Mouse (Mus musculus) E14TG2a.4 (cell line): ENCODE measurements at regions not wholly inside any gene's neighbourhood (a gene's known extent, or its start where the extent isn't known, plus 50 kb on each side); places are given as distances from the start of the nearest gene placed in this dataset.

ENCODE experiments used
- H3K27me3 ChIP-seq: 2 replicates; pipeline ENCODE4 v1.6.1; 2014; ENCODE audit warnings: low read length, control low read depth; ENCODE audit not compliant: insufficient read depth
- H3K36me3 ChIP-seq: 2 replicates; pipeline ENCODE4 v1.6.1; 2014; ENCODE audit warnings: low read length, control low read depth; ENCODE audit not compliant: insufficient read depth
- H3K4me1 ChIP-seq: replicated peaks from 2 replicates; pipeline ENCODE4 v1.6.1; 2014; ENCODE audit warnings: low read depth, low read length, control low read depth
- H3K4me3 ChIP-seq: replicated peaks from 2 replicates; pipeline ENCODE4 v1.5.1; 2014; ENCODE audit warnings: mild to moderate bottlenecking, low read length
- H3K9me3 ChIP-seq: 2 replicates; pipeline ENCODE4 v1.6.1; 2014; ENCODE audit warnings: low read length, control low read depth
- CTCF ChIP-seq: conservative IDR thresholded peaks from 2 replicates; pipeline ENCODE4 v1.5.1; 2014; ENCODE audit warnings: low read length
- NANOG ChIP-seq: IDR thresholded peaks from 2 replicates; pipeline ENCODE4 v1.6.1; 2014; ENCODE audit warnings: borderline replicate concordance, low read length, mixed read lengths
- POU5F1 ChIP-seq: IDR thresholded peaks from 2 replicates; pipeline ENCODE4 v1.6.1; 2014; ENCODE audit warnings: low read length, borderline replicate concordance

DNA sequence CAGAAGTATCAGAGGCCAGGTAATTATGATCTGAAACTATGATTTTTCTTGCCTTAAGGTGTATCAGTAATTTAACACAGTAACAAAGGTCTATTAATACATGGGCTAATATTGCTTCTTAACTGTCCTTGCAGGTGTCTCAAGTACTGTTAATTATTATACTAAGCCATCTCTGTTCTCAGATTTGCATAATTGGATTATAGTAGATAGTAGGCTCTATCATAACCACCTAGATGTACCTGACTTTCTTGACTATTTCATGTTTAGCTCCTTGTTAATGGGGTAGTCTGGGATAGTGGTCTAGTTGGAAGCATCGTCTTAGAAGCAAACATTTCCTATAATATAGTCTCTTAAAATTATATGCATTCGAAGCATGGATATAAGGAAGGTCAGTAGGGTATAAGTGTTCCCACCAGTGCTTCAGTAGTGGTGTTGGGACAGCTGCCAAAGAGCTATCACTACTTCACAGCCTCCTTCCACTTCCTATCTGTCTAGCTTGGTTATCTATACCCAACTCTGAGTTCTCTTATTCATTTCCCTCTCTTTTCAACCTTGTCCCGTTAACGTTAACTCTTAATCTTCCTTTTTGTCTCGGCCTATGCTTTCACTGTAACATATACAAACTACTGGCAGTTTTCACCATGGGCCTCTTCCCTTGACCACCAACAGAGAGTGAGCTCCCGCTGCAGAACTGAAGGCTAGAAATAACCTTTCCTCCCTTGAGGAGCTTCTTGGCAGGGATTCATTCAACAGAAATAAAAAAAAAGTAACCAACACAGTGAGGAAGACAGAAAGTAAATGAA lies 630.9 kb upstream of the Lcorl start:
- Histone ChIP-seq H3K27me3 (no peaks in the 10 kb centered on the region), H3K36me3 (no peaks in the 10 kb centered on the region), H3K9me3 (no peaks in the 10 kb centered on the region), H3K4me3 (no peak overlapping the region), H3K4me1 (no peaks in the 10 kb centered on the region)
- TF ChIP-seq NANOG = no peak
- TF ChIP-seq POU5F1 = no peak
- TF ChIP-seq CTCF = no peak

DNA sequence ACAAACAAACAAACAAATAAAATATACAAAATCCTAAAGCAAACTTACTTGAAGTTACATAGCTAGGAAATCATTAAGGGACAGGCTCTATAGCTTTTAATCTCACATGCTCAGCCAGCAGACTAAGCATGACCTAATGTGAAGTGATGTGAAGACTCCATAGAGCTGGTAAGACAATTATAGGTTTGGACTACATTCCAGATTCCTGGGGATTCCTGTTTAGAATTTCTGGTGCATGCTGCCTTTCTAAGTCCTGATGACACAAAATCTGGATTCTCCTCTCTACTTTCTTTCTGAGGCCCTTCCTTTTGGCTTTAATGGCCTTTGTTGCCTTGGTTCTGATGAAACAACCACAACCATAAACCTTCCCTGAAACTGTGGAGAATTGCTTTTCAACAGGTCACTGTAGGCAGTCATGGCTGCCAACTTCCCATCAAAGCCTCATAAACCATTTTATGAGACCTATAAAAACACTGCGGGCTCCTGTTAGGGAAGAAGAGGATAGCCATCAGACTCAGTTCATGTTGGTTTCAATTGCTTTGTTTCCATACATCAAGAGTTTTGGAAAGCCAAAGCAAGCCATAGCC lies 629.4 kb upstream of the Lcorl start:
- TF ChIP-seq NANOG (no peak), POU5F1 (no peak), CTCF (no peak)
- no peaks in the 10 kb centered on the region for H3K9me3 ChIP-seq
- H3K36me3 ChIP-seq = no peaks in the 10 kb centered on the region
- H3K4me3 ChIP-seq = no peak overlapping the region
- no peaks in the 10 kb centered on the region for H3K27me3 ChIP-seq
- no peaks in the 10 kb centered on the region for H3K4me1 ChIP-seq

DNA sequence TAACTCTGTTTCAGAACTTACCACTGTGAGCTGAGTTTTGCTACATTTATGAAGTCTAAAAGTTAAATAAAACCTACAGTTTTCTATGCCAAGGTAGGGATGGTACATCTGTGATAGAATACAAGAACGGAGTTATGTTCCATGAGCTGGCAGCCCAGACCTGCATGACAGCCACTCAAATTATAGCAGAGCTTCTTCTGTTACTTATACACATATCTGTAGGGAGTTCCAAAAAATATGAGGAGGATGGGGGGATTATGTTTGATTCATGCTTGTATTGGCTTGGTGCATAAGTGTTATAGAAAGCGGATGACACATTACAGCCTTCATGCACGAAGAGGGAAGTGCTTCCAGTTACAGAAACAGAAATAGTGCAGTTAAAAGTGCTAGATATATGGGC lies 598.9 kb upstream of the Lcorl start:
- H3K27me3 ChIP-seq = no peaks in the 10 kb centered on the region
- H3K36me3 ChIP-seq = no peaks in the 10 kb centered on the region
- TF ChIP-seq POU5F1 = no peak
- TF ChIP-seq CTCF = no peak
- no peak for TF ChIP-seq NANOG
- no peaks in the 10 kb centered on the region for H3K9me3 ChIP-seq
- no peak overlapping the region for H3K4me3 ChIP-seq
- H3K4me1 ChIP-seq = no peaks in the 10 kb centered on the region

DNA sequence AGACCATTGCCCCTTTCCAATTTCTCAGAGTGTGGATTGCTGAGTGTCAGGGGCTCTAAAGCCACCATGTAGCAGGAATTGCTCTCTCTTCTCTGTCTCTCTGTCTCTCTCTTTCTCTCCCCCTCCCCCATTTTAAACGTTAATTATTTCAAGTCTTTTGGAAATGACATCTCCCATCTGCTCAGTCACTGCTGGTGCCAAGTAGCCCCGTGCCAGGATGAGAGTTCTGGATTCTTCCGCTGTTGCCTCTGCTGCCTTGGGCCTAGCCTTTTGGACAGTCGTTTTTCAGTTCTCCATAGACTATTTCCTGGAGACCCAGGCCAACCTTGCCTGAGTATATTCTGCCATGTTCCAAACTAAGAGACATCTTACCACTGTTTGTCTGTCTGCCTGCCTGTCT lies 590.9 kb upstream of the Lcorl start:
- TF ChIP-seq NANOG (no peak), POU5F1 (no peak), CTCF (no peak)
- H3K27me3 ChIP-seq = peaks cover 3% of the 10 kb centered on the region; the same call in 1 of the 2 replicates
- no peaks in the 10 kb centered on the region for H3K36me3 ChIP-seq
- no peaks in the 10 kb centered on the region for H3K9me3 ChIP-seq
- H3K4me1 ChIP-seq = no peaks in the 10 kb centered on the region
- no peak overlapping the region for H3K4me3 ChIP-seq

DNA sequence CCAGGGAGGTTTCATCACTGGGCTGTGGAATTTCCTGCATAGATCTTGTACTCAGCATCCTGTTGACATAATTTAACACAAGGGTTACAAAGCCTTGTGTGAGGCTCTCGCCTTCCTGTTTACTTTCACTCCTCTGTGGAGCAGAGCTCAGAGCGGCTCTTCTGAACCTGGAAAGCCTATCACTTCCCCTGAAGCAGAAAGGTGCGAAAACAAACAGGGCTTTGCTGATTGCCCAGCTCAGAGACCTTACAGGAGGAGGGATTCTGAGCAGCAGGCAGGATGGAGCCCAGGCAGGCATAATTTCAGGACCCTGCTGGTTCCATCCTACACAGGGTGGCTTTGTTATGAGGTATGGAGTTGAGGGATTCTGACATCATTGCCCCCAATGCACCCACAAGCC lies 588.4 kb upstream of the Lcorl start:
- no peaks in the 10 kb centered on the region for H3K36me3 ChIP-seq

DNA sequence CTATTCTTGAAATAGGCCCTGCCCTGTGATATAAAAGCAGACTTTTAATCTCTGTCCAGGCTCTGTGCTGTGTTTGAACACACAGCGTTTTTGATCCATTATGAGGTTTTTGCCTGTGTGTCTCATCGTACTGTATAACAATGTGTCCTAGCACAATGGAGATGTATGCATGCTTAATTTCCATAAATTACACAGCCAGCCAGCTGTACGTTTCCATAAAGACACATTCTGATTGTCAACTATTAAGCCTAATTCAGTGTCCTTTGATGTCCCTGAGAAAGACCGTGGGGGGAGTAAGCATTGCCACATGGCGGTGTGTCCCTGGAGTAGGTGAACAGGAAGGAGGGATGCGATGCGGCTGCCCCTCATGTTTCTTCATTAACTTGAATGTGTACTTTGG lies 587.7 kb upstream of the Lcorl start:
- Histone ChIP-seq H3K36me3 (no peaks in the 10 kb centered on the region), H3K9me3 (no peaks in the 10 kb centered on the region), H3K4me1 (no peaks in the 10 kb centered on the region), H3K27me3 (peaks cover 3% of the 10 kb centered on the region; the same call in 1 of the 2 replicates), H3K4me3 (no peak overlapping the region)
- no peak for TF ChIP-seq POU5F1
- TF ChIP-seq NANOG = no peak
- no peak for TF ChIP-seq CTCF

More for the DNA sequence above, 588.4 kb upstream of the Lcorl start:
- peaks cover 3% of the 10 kb centered on the region; the same call in 1 of the 2 replicates for H3K27me3 ChIP-seq
- no peak for TF ChIP-seq CTCF
- no peak for TF ChIP-seq NANOG
- no peak for TF ChIP-seq POU5F1
- H3K4me1 ChIP-seq = no peaks in the 10 kb centered on the region
- H3K4me3 ChIP-seq = no peak overlapping the region
- no peaks in the 10 kb centered on the region for H3K9me3 ChIP-seq

DNA sequence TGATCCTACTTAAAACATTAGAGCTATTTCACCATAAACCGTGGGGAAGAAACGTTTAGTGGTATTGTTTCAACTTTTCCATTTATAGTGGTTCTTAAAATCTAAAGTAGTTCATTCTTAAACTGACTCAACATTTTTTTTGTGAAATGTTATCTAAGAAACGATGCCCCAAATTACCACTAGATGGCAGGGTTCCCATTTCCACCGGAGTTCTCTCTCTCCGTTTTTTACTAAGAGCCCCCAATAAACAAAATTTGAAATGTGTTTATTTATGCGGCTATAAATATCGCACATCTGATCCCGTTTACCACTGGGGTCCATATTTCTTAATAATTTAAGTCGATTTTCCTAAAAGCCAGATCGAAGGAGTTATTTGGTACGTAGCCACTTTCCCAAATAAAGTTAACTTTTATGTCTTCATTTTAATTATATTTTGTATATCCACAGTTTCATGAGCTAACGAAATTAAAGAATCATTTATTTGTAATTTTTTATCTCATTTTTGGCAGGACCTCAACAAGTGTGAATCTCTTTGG lies 586.5 kb upstream of the Lcorl start:
- Histone ChIP-seq H3K27me3 (peaks cover 3% of the 10 kb centered on the region; the same call in 1 of the 2 replicates), H3K36me3 (no peaks in the 10 kb centered on the region), H3K4me3 (no peak overlapping the region), H3K9me3 (no peaks in the 10 kb centered on the region), H3K4me1 (no peaks in the 10 kb centered on the region)
- TF ChIP-seq CTCF = peak; percentile 91
- no peak for TF ChIP-seq NANOG
- no peak for TF ChIP-seq POU5F1

DNA sequence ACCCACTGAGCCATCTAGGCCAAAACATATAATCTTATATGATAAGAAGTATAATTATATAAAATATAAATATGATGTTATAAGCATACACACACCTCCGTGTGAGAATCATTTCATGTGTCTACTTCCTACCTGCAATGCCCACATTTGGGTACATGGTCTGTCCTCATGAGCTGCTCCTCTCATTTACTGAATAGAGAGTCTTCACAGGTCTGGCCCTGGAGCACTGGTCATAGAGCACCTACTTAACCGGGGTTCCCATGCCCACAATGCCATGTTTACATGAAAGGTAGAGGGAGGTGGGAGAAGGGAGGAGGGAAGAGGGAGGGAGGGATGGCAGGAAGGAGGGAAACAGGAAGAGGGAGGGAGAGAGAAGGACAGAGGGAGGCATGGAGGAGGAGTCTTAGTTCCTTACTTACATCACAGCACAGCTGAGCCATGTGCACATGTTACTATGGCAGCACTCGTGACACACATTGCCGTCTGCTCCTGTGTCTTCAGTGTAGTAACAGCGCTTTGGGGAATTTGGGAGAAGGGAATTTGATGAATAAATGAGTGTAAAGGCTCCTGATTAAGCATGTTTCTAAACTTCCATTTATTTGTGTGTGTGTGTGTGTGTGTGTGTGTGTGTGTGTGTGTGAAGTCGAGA lies 585.3 kb upstream of the Lcorl start:
- H3K9me3 ChIP-seq = no peaks in the 10 kb centered on the region
- TF ChIP-seq POU5F1 = no peak
- no peak for TF ChIP-seq NANOG
- no peak for TF ChIP-seq CTCF
- H3K4me3 ChIP-seq = no peak overlapping the region

More for the DNA sequence above, 585.3 kb upstream of the Lcorl start:
- Histone ChIP-seq H3K36me3 (no peaks in the 10 kb centered on the region), H3K27me3 (peaks cover 3% of the 10 kb centered on the region; the same call in 1 of the 2 replicates), H3K4me1 (no peaks in the 10 kb centered on the region)
